Mouse (Mus musculus): Measurements from ENCODE around the gene Avil. TPM values are rescaled to one million over a fixed set of nuclear protein-coding genes. Genes with fewer than 3 reads are reported as not detected.
A peak's percentile ranks its signal among the peaks of the same experiment; 100 is the strongest.

Avil gene
- polyA plus RNA-seq (2014; fragmentation: Nextera tagmentation; extraction: Ambion mirVana), result 0.29 and 1.7 TPM in 2 replicates

GRCm38 (mm10) chr10:127000529-127000928 lies at the start of gene Avil:
TSS of gene Avil (plus strand) at chr10:127000709.
- ATAC-seq (ENCODE audit: low FRiP score) (no peak), DNase-seq (ENCODE audit: low spot score) (no peak)
- Histone ChIP-seq H3K9ac (ENCODE audit: low read depth, low read length) (no peak within 1 kb of the TSS), H3K36me3 (ENCODE audit: control insufficient read depth, insufficient read depth, low read length) (no peaks in the 10 kb centered on the region), H3K4me1 (replicated peaks; ENCODE audit: control insufficient read depth, insufficient read depth, low read length) (no peaks in the 10 kb centered on the region), H3K4me3 (ENCODE audit: low read depth, low read length) (no peak within 1 kb of the TSS), H3K27ac (ENCODE audit: low read depth, low read length) (no peak within 1 kb of the TSS), H3K9me3 (ENCODE audit: control insufficient read depth, low read length) (no peaks in the 10 kb centered on the region), H3K27me3 (ENCODE audit: control insufficient read depth, insufficient read depth, low read length) (no peaks in the 10 kb centered on the region), H3K4me2 (replicated peaks; ENCODE audit: low read depth, low read length) (no peak within 1 kb of the TSS)
- WGBS, result 90% methylated on average over 5 of the region's 5 CpGs

- Histone ChIP-seq H3K27me3 (ENCODE audit: control insufficient read depth, insufficient read depth, low read length) (peaks cover 21% of the 10 kb centered on the region), H3K9ac (ENCODE audit: low read depth, low read length) (no peak overlapping the region), H3K4me1 (replicated peaks; ENCODE audit: control insufficient read depth, insufficient read depth, low read length) (no peaks in the 10 kb centered on the region; the same call in 1 of the 2 replicates), H3K36me3 (ENCODE audit: control insufficient read depth, insufficient read depth, low read length) (no peaks in the 10 kb centered on the region), H3K4me3 (ENCODE audit: low read depth, low read length) (no peak overlapping the region), H3K27ac (ENCODE audit: low read depth, low read length) (no peak overlapping the region), H3K4me2 (replicated peaks; ENCODE audit: low read depth, low read length) (no peak overlapping the region), H3K9me3 (ENCODE audit: control insufficient read depth, low read length) (no peaks in the 10 kb centered on the region)
- 91% methylated on average over 1 of the region's 1 CpGs for WGBS
- ATAC-seq (ENCODE audit: low FRiP score), result no peak
- DNase-seq (ENCODE audit: low spot score), result no peak
These were observed 48.1 kb upstream of the Avil start for GRCm38 (mm10) chr10:126952375-126952774.

- no peak overlapping the region for H3K4me3 ChIP-seq (ENCODE audit: low read depth, low read length)
- H3K4me2 ChIP-seq (replicated peaks; ENCODE audit: low read depth, low read length), result no peak overlapping the region
- no peaks in the 10 kb centered on the region for H3K36me3 ChIP-seq (ENCODE audit: control insufficient read depth, insufficient read depth, low read length)
- H3K27ac ChIP-seq (ENCODE audit: low read depth, low read length), result no peak overlapping the region
- 93% methylated on average over 3 of the region's 3 CpGs for WGBS
- peaks cover 22% of the 10 kb centered on the region for H3K27me3 ChIP-seq (ENCODE audit: control insufficient read depth, insufficient read depth, low read length)
- DNase-seq (ENCODE audit: low spot score) (no peak), ATAC-seq (ENCODE audit: low FRiP score) (no peak)
- no peak overlapping the region for H3K9ac ChIP-seq (ENCODE audit: low read depth, low read length)
- peaks cover 2% of the 10 kb centered on the region for H3K4me1 ChIP-seq (replicated peaks; ENCODE audit: control insufficient read depth, insufficient read depth, low read length)
- H3K9me3 ChIP-seq (ENCODE audit: control insufficient read depth, low read length), result no peaks in the 10 kb centered on the region
These were observed 47.5 kb upstream of the Avil start for GRCm38 (mm10) chr10:126953029-126953471.

GRCm38 (mm10) chr10:126956692-126957358 lies 43.7 kb upstream of the Avil start:
- Histone ChIP-seq H3K27me3 (ENCODE audit: control insufficient read depth, insufficient read depth, low read length) (peaks cover 47% of the 10 kb centered on the region), H3K27ac (ENCODE audit: low read depth, low read length) (peak overlapping the region; percentile 65), H3K4me1 (replicated peaks; ENCODE audit: control insufficient read depth, insufficient read depth, low read length) (peaks cover 2% of the 10 kb centered on the region), H3K4me2 (replicated peaks; ENCODE audit: low read depth, low read length) (peak overlapping the region; percentile 38), H3K4me3 (ENCODE audit: low read depth, low read length) (peak overlapping the region; percentile 7; the same call in 1 of the 2 replicates), H3K9me3 (ENCODE audit: control insufficient read depth, low read length) (no peaks in the 10 kb centered on the region), H3K36me3 (ENCODE audit: control insufficient read depth, insufficient read depth, low read length) (no peaks in the 10 kb centered on the region), H3K9ac (ENCODE audit: low read depth, low read length) (peak overlapping the region; percentile 40)
- DNase-seq (ENCODE audit: low spot score) (peak; percentile 41), ATAC-seq (ENCODE audit: low FRiP score) (no peak)
- WGBS, result 7% methylated on average over 15 of the region's 15 CpGs

GRCm38 (mm10) chr10:126957359-126958107 lies 43.0 kb upstream of the Avil start:
- Histone ChIP-seq H3K27me3 (ENCODE audit: control insufficient read depth, insufficient read depth, low read length) (peaks cover 52% of the 10 kb centered on the region), H3K9ac (ENCODE audit: low read depth, low read length) (peak overlapping the region; percentile 40)

DNA sequence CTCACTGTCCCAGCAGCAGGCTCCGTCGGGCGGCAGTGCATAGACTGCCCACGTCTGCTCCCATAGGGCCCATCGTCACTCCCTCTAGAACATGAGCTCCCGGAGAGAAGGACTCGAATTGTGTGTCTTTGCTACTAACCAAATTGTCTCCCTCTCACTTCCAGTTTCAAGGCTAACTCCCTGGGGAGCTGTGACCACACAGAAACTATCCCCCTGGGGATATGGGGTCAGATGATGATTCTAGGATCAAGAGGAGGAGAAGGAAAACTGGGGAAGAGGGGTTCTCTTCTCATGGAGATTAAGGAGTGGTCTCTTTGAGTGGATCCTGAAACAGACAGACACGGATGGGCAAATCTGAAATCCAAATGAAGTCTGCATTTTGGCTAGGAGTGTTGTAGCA lies 40.0 kb upstream of the Avil start:
- WGBS, result 75% methylated on average over 8 of the region's 8 CpGs
- H3K36me3 ChIP-seq (ENCODE audit: control insufficient read depth, insufficient read depth, low read length), result no peaks in the 10 kb centered on the region
- ATAC-seq (ENCODE audit: low FRiP score), result no peak
- H3K4me1 ChIP-seq (replicated peaks; ENCODE audit: control insufficient read depth, insufficient read depth, low read length), result peaks cover 2% of the 10 kb centered on the region
- no peak overlapping the region for H3K9ac ChIP-seq (ENCODE audit: low read depth, low read length)
- no peak overlapping the region for H3K4me3 ChIP-seq (ENCODE audit: low read depth, low read length)
- DNase-seq (ENCODE audit: low spot score), result no peak
- no peak overlapping the region for H3K27ac ChIP-seq (ENCODE audit: low read depth, low read length)
- no peak overlapping the region for H3K4me2 ChIP-seq (replicated peaks; ENCODE audit: low read depth, low read length)
- H3K9me3 ChIP-seq (ENCODE audit: control insufficient read depth, low read length), result no peaks in the 10 kb centered on the region
- H3K27me3 ChIP-seq (ENCODE audit: control insufficient read depth, insufficient read depth, low read length), result peaks cover 48% of the 10 kb centered on the region

More at GRCm38 (mm10) chr10:126957359-126958107, 43.0 kb upstream of the Avil start:
- Histone ChIP-seq H3K4me2 (replicated peaks; ENCODE audit: low read depth, low read length) (peak overlapping the region; percentile 38), H3K4me3 (ENCODE audit: low read depth, low read length) (peak overlapping the region; percentile 7; the same call in 1 of the 2 replicates), H3K36me3 (ENCODE audit: control insufficient read depth, insufficient read depth, low read length) (no peaks in the 10 kb centered on the region), H3K9me3 (ENCODE audit: control insufficient read depth, low read length) (no peaks in the 10 kb centered on the region), H3K27ac (ENCODE audit: low read depth, low read length) (peak overlapping the region; percentile 65), H3K4me1 (replicated peaks; ENCODE audit: control insufficient read depth, insufficient read depth, low read length) (peaks cover 2% of the 10 kb centered on the region)
- 2% methylated on average over 25 of the region's 25 CpGs for WGBS
- ATAC-seq (ENCODE audit: low FRiP score) (peak; percentile 96), DNase-seq (ENCODE audit: low spot score) (peak; percentile 85)

GRCm38 (mm10) chr10:126961757-126962156 lies 38.8 kb upstream of the Avil start:
- no peak for DNase-seq (ENCODE audit: low spot score)
- H3K36me3 ChIP-seq (ENCODE audit: control insufficient read depth, insufficient read depth, low read length), result no peaks in the 10 kb centered on the region
- WGBS, result 65% methylated on average over 10 of the region's 10 CpGs

GRCm38 (mm10) chr10:126962271-126962965 lies 38.1 kb upstream of the Avil start:
- H3K9me3 ChIP-seq (ENCODE audit: control insufficient read depth, low read length), result no peaks in the 10 kb centered on the region
- no peak overlapping the region for H3K4me3 ChIP-seq (ENCODE audit: low read depth, low read length)
- H3K27ac ChIP-seq (ENCODE audit: low read depth, low read length), result no peak overlapping the region
- 26% methylated on average over 15 of the region's 15 CpGs for WGBS
- ATAC-seq (ENCODE audit: low FRiP score) (no peak), DNase-seq (ENCODE audit: low spot score) (peak; percentile 45)
- H3K4me1 ChIP-seq (replicated peaks; ENCODE audit: control insufficient read depth, insufficient read depth, low read length), result peaks cover 2% of the 10 kb centered on the region
- H3K9ac ChIP-seq (ENCODE audit: low read depth, low read length), result no peak overlapping the region
- H3K4me2 ChIP-seq (replicated peaks; ENCODE audit: low read depth, low read length), result no peak overlapping the region
- H3K27me3 ChIP-seq (ENCODE audit: control insufficient read depth, insufficient read depth, low read length), result peaks cover 40% of the 10 kb centered on the region
- no peaks in the 10 kb centered on the region for H3K36me3 ChIP-seq (ENCODE audit: control insufficient read depth, insufficient read depth, low read length)

More at GRCm38 (mm10) chr10:126961757-126962156, 38.8 kb upstream of the Avil start:
- peaks cover 2% of the 10 kb centered on the region for H3K4me1 ChIP-seq (replicated peaks; ENCODE audit: control insufficient read depth, insufficient read depth, low read length)
- H3K27ac ChIP-seq (ENCODE audit: low read depth, low read length), result no peak overlapping the region
- H3K9ac ChIP-seq (ENCODE audit: low read depth, low read length), result no peak overlapping the region
- no peak overlapping the region for H3K4me2 ChIP-seq (replicated peaks; ENCODE audit: low read depth, low read length)
- no peaks in the 10 kb centered on the region for H3K9me3 ChIP-seq (ENCODE audit: control insufficient read depth, low read length)
- H3K4me3 ChIP-seq (ENCODE audit: low read depth, low read length), result no peak overlapping the region
- no peak for ATAC-seq (ENCODE audit: low FRiP score)
- H3K27me3 ChIP-seq (ENCODE audit: control insufficient read depth, insufficient read depth, low read length), result peaks cover 43% of the 10 kb centered on the region
